Mouse (Mus musculus): ENCODE results near the gene Aup1. TPM values are rescaled to one million over a fixed set of nuclear protein-coding genes. Genes with fewer than 3 reads are reported as not detected.

Aup1 gene
- total RNA-seq, 1 experiment, result 152 TPM

DNA sequence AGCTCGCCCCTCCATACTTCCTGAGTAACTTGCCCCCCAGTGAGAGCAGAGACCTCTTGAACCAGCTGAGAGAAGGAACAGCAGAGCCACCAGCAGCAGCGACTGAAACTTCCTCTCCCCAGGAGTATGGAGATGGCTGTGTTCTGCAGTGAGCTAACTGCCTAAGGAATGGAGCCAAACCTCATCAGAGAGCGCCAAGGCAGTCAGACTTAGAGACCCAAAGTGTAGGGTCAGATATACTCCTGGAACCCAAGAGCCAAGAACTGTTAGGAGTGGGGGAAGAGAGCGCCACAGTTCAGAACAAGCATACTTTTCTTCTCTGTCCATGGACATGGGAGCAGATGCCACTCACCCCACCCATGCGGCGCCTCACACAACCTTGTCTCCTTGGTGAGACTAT, 12.1 kb downstream of the Aup1 start:
- Histone ChIP-seq H3K27ac (ENCODE audit: insufficient read depth, low read depth, low read length, poor library complexity, severe bottlenecking) (no peak overlapping the region), H3K9ac (ENCODE audit: insufficient read depth, low read depth, low read length, poor library complexity, severe bottlenecking) (no peak overlapping the region), H3K4me3 (ENCODE audit: insufficient read depth in 1 of 2, low read depth in 1 of 2, low read length in 2 of 2, poor library complexity in 1 of 2, severe bottlenecking in 1 of 2) (no peak overlapping the region), H3K9me3 (ENCODE audit: control insufficient read depth, insufficient read depth, low read depth, low read length) (no peaks in the 10 kb centered on the region), H3K36me3 (ENCODE audit: control insufficient read depth, insufficient read depth, low read length, poor library complexity, severe bottlenecking) (no peaks in the 10 kb centered on the region), H3K4me1 (ENCODE audit: control insufficient read depth in 2 of 2, insufficient read depth in 2 of 2, low read length in 2 of 2, poor library complexity in 1 of 2) (peaks cover 0 to 3% of the 10 kb centered on the region in 2 experiments; a peak in 1 of 4 replicates)
- TF ChIP-seq MAFK (IDR thresholded peaks at IDR 0.05; ENCODE audit: insufficient read depth, low read depth, low read length), result no peak
- TF ChIP-seq ZC3H11A (IDR thresholded peaks at IDR 0.05; ENCODE audit: borderline replicate concordance, low read depth, low read length), result no peak
- TF ChIP-seq ZNF384 (IDR thresholded peaks at IDR 0.05; ENCODE audit: low read depth, low read length), result no peak
- no peak for TF ChIP-seq CHD2 (IDR thresholded peaks at IDR 0.05; ENCODE audit: low read depth, low read length)
- no peak for TF ChIP-seq HCFC1 (IDR thresholded peaks at IDR 0.05; ENCODE audit: borderline replicate concordance, insufficient read depth, low read length)
- no peak for DNase-seq (ENCODE audit: low read depth, low spot score)
- in situ Hi-C loops (cut with MboI; ENCODE audit: low sequenced_read_pairs in 2 of 2, unreplicated experiment in 2 of 2), result loop anchor here (25.0 kb wide), 2 partner anchors 646 to 1521 kb away; partner anchors contain the start of genes Cyp26b1 (in 1 of the 2) and Vax2 (in 1 of the 2)

DNA sequence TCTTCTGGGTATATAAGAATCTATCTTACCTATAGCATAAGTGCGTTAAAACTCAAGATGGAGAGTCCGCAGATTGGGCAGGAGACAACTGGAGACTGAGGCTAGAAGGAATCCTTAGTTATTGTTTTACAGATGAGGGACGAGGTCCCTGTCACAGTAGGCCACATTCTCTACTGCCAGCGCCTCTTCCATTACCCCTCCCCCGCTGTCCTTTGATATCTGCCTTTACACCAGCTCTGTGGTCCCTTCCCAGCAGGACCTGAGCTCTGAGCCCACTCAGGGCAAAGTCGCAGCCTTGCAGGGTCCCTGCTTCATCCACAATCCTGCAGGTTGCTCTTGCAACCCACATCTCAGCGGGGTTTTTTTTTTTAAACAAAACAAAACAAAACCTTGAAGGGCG, 13.9 kb downstream of the Aup1 start:
- Histone ChIP-seq H3K9me3 (ENCODE audit: control insufficient read depth, insufficient read depth, low read depth, low read length) (no peaks in the 10 kb centered on the region), H3K27ac (ENCODE audit: insufficient read depth, low read depth, low read length, poor library complexity, severe bottlenecking) (no peak overlapping the region), H3K4me3 (ENCODE audit: insufficient read depth in 1 of 2, low read depth in 1 of 2, low read length in 2 of 2, poor library complexity in 1 of 2, severe bottlenecking in 1 of 2) (peak overlapping the region in 1 of 2 experiments; percentile 43; a peak in 2 of 4 replicates), H3K36me3 (ENCODE audit: control insufficient read depth, insufficient read depth, low read length, poor library complexity, severe bottlenecking) (no peaks in the 10 kb centered on the region), H3K4me1 (ENCODE audit: control insufficient read depth in 2 of 2, insufficient read depth in 2 of 2, low read length in 2 of 2, poor library complexity in 1 of 2) (peaks cover 0 to 3% of the 10 kb centered on the region in 2 experiments; a peak in 1 of 4 replicates), H3K9ac (ENCODE audit: insufficient read depth, low read depth, low read length, poor library complexity, severe bottlenecking) (no peak overlapping the region)
- in situ Hi-C loops (cut with MboI; ENCODE audit: low sequenced_read_pairs in 2 of 2, unreplicated experiment in 2 of 2), result loop anchor here (25.0 kb wide), 2 partner anchors 644 to 1519 kb away; partner anchors contain the start of genes Cyp26b1 (in 1 of the 2) and Vax2 (in 1 of the 2)
- no peak for DNase-seq (ENCODE audit: low read depth, low spot score)
- TF ChIP-seq ZC3H11A (IDR thresholded peaks at IDR 0.05; ENCODE audit: borderline replicate concordance, low read depth, low read length), result no peak
- TF ChIP-seq ZNF384 (IDR thresholded peaks at IDR 0.05; ENCODE audit: low read depth, low read length), result 0 out of 2 replicates have a peak, but pooled peaks have one; percentile 32
- TF ChIP-seq CHD2 (IDR thresholded peaks at IDR 0.05; ENCODE audit: low read depth, low read length), result no peak
- no peak for TF ChIP-seq HCFC1 (IDR thresholded peaks at IDR 0.05; ENCODE audit: borderline replicate concordance, insufficient read depth, low read length)
- TF ChIP-seq MAFK (IDR thresholded peaks at IDR 0.05; ENCODE audit: insufficient read depth, low read depth, low read length), result no peak

DNA sequence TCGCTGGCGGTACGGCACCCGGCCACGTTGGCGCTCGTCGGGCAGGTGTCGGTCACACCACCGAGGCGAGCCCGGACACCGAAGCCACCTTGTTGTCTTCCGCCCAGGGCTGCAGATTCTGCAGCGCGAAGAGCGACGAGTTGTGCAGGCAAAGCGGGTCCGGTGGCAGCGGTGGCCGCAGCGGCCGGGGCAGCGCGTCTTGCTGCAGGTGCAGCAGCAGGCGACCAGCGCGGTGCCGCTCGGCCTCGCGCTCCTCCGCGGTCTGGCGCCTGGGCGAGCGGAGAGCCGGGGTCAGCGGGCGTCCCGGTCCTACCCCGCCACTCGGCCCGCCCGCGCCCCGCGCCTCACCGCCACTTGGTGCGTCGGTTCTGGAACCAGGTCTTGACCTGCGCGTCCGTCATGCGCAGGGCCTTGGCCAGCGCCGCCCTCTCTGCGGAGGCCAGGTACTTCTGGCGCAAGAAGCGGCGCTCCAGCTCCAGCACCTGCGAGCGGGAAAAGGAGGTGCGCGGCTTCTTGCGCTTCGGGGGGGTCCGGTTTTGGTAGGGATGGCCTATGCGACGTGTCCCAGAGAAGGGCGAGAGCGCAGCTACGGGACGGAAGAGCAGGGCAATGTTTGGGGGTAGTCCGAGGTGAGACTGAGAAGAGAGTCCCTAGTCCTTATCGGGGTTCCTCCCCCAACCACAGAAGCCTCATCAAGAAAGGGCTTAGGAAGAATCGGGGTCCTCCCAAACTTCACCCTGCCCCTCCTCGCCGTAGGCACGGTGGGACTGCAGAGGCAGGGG, 14.6 kb downstream of the Aup1 start:
- H3K4me3 ChIP-seq (ENCODE audit: insufficient read depth in 1 of 2, low read depth in 1 of 2, low read length in 2 of 2, poor library complexity in 1 of 2, severe bottlenecking in 1 of 2), result peak overlapping the region; percentile 43 to 62
- no peak for TF ChIP-seq CHD2 (IDR thresholded peaks at IDR 0.05; ENCODE audit: low read depth, low read length)
- no peak for TF ChIP-seq HCFC1 (IDR thresholded peaks at IDR 0.05; ENCODE audit: borderline replicate concordance, insufficient read depth, low read length)
- TF ChIP-seq MAFK (IDR thresholded peaks at IDR 0.05; ENCODE audit: insufficient read depth, low read depth, low read length), result no peak
- TF ChIP-seq ZC3H11A (IDR thresholded peaks at IDR 0.05; ENCODE audit: borderline replicate concordance, low read depth, low read length), result no peak
- H3K9me3 ChIP-seq (ENCODE audit: control insufficient read depth, insufficient read depth, low read depth, low read length), result no peaks in the 10 kb centered on the region
- no peak overlapping the region for H3K27ac ChIP-seq (ENCODE audit: insufficient read depth, low read depth, low read length, poor library complexity, severe bottlenecking)
- H3K9ac ChIP-seq (ENCODE audit: insufficient read depth, low read depth, low read length, poor library complexity, severe bottlenecking), result no peak overlapping the region
- DNase-seq (ENCODE audit: low read depth, low spot score), result no peak
- no peaks in the 10 kb centered on the region for H3K36me3 ChIP-seq (ENCODE audit: control insufficient read depth, insufficient read depth, low read length, poor library complexity, severe bottlenecking)
- in situ Hi-C loops (cut with MboI; ENCODE audit: low sequenced_read_pairs in 2 of 2, unreplicated experiment in 2 of 2), result loop anchor here (25.0 kb wide), 2 partner anchors 643 to 1518 kb away; partner anchors contain the start of genes Cyp26b1 (in 1 of the 2) and Vax2 (in 1 of the 2)
- H3K4me1 ChIP-seq (ENCODE audit: control insufficient read depth in 2 of 2, insufficient read depth in 2 of 2, low read length in 2 of 2, poor library complexity in 1 of 2), result peaks cover 0 to 3% of the 10 kb centered on the region in 2 experiments; a peak in 1 of 4 replicates

DNA sequence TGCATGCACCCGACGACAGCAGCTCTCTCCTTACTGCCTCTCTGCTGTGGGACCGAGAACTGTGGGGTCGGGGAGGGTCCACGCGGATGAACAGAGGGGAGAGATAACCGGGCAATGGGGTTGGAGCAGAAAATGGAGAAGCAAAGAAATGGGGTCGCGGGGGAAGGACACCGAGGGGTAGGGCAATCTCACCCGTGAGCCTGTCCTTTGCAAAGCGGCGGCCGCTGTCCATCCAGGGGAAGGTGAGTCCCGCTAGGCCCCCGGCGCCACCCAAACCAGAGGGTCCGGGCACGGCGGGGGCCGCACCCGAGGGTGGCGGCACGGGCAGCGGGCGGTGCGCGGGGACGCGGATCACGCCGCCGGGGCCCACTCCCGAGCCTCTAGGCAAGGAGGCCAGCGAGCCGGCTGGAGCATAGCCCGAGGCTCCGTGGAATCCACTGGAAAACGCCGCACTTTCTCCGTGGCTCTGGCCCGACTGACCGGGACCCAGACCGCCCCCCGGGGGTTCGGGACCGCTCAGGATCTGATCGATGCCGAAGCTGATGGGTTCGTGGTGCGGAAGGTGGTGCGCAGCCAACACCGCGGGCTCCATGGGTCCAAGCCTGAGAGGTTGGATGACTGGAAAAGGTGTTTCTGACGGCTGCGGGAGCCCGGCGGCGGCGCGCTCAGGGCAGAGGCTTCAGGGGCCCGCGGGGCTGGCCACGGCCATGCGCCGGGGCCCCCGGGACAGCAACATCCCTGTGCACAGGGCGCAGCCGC, 15.3 kb downstream of the Aup1 start:
- Histone ChIP-seq H3K9ac (ENCODE audit: insufficient read depth, low read depth, low read length, poor library complexity, severe bottlenecking) (no peak overlapping the region), H3K36me3 (ENCODE audit: control insufficient read depth, insufficient read depth, low read length, poor library complexity, severe bottlenecking) (no peaks in the 10 kb centered on the region), H3K9me3 (ENCODE audit: control insufficient read depth, insufficient read depth, low read depth, low read length) (no peaks in the 10 kb centered on the region), H3K4me1 (ENCODE audit: control insufficient read depth in 2 of 2, insufficient read depth in 2 of 2, low read length in 2 of 2, poor library complexity in 1 of 2) (peaks cover 0 to 3% of the 10 kb centered on the region in 2 experiments; a peak in 1 of 4 replicates), H3K27ac (ENCODE audit: insufficient read depth, low read depth, low read length, poor library complexity, severe bottlenecking) (no peak overlapping the region), H3K4me3 (ENCODE audit: insufficient read depth in 1 of 2, low read depth in 1 of 2, low read length in 2 of 2, poor library complexity in 1 of 2, severe bottlenecking in 1 of 2) (peak overlapping the region; percentile 47 to 62)
- no peak for TF ChIP-seq MAFK (IDR thresholded peaks at IDR 0.05; ENCODE audit: insufficient read depth, low read depth, low read length)
- TF ChIP-seq ZC3H11A (IDR thresholded peaks at IDR 0.05; ENCODE audit: borderline replicate concordance, low read depth, low read length), result no peak
- no peak for TF ChIP-seq HCFC1 (IDR thresholded peaks at IDR 0.05; ENCODE audit: borderline replicate concordance, insufficient read depth, low read length)
- no peak for TF ChIP-seq ZNF384 (IDR thresholded peaks at IDR 0.05; ENCODE audit: low read depth, low read length)
- TF ChIP-seq CHD2 (IDR thresholded peaks at IDR 0.05; ENCODE audit: low read depth, low read length), result no peak
- no peak for DNase-seq (ENCODE audit: low read depth, low spot score)
- in situ Hi-C loops (cut with MboI; ENCODE audit: low sequenced_read_pairs in 2 of 2, unreplicated experiment in 2 of 2), result loop anchor here (5.0 to 25.0 kb wide), 3 partner anchors 643 to 1518 kb away; partner anchors contain the start of genes Vax2 (in 2 of the 2) and Cyp26b1 (in 1 of the 2)
